Mouse (Mus musculus) cerebellum, adult 11 months (tissue): ENCODE measurements at regions not wholly inside any gene's neighbourhood (a gene's known extent, or its start where the extent isn't known, plus 50 kb on each side); places are given as distances from the start of the nearest gene placed in this dataset.
"Not testable (repeated sequence)": the region's sequence is repeated elsewhere in the genome, so short reads cannot be mapped to it uniquely, and the experiment has no call there.

ENCODE experiments used
- DNase-seq: peaks from one replicate; pipeline ENCODE4 v3.0.0; 2022

GRCm38 (mm10) chr15:32749971-32750370 lies 505.4 kb downstream of the Sema5a start:
- no peak for DNase-seq

- no peak for DNase-seq
Measured at GRCm38 (mm10) chr15:32751991-32752390, 507.4 kb downstream of the Sema5a start.

DNA sequence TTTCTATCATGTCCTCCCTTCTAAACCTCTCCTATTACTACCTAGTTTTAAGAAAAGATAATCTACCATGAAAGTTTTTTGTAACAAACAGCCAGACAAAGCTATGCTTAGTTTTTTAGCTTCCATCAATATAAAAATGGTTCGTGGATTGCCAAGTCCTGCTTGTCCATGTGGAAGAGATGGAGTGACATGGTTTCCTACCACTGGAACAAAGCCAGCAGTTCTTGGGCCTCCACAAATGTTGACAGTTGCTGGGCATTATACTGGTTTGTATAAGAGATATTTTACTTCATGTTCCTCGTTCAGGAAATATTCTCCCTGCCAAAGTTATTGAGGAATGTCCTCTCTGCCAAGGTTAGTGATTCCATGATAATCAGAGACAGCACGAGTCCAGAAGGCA lies 515.5 kb downstream of the Sema5a start:
- no peak for DNase-seq

DNA sequence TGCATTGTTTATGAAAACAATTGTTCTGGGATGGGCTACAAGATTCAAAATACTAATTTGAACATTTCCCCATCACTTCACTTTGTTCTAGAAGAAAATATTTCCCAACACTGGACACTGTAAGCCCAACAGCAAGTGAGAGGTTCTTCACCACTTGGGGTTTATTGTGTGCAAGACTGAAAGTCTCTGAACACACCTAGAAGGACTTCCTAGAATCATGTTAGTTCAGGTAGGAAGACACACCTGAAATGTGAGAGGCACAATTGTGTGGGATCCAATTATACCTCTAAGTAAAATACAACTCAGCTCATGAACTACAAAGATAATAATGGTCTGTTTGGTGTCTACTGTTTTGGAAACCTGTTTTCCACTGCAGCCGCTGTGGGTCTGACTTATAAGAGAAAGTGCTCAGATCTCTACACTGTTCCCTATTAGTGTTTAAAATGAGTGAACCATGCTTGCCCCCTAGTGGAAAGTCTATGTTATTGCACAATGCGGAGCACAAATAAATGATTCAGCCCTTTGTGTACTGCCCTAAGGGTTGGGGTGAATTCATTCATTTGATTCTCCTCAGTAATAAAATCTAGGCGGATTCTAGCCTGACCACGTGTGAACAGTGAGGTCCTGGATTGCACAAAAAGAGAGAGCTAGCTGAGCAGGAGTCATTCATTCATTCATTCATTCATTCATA lies 521.5 kb downstream of the Sema5a start:
- no peak for DNase-seq

DNA sequence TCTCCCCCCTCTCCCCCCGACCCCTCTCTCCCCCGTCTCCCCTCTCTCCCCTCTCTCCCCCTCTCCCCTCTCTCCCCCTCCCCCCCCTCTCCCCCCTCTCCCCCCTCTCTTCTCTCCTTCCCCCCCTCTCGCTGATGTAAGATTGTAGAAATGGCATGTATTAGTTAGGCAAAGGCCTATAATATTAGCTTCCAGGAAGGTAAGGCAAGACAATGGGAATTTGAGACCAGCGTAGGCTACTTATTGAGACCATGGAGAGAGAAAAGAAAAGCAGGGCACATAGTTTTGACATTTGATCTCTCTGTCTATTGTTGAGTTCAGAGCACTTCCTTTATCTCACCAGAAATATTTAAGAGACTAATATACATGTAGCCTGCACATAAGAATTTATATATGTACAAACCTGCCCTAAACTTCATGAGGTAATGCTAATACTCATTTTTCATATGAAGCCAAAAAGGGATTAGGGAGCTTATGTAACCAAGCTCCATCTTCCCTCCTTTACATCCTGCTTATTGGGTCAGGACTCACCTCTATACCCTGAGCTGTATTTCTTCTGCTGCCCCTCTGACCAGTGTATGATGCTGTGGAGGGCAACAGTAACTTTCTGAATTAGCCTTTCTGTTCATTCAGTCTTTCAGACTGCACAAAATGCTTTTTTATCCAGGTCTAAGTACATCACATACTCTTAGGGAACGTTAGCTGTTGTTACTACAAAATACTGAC lies 522.3 kb downstream of the Sema5a start:
- no peak for DNase-seq

- DNase-seq: not testable (repeated sequence)
Measured at GRCm38 (mm10) chr15:32778226-32778598, 533.6 kb downstream of the Sema5a start.

DNA sequence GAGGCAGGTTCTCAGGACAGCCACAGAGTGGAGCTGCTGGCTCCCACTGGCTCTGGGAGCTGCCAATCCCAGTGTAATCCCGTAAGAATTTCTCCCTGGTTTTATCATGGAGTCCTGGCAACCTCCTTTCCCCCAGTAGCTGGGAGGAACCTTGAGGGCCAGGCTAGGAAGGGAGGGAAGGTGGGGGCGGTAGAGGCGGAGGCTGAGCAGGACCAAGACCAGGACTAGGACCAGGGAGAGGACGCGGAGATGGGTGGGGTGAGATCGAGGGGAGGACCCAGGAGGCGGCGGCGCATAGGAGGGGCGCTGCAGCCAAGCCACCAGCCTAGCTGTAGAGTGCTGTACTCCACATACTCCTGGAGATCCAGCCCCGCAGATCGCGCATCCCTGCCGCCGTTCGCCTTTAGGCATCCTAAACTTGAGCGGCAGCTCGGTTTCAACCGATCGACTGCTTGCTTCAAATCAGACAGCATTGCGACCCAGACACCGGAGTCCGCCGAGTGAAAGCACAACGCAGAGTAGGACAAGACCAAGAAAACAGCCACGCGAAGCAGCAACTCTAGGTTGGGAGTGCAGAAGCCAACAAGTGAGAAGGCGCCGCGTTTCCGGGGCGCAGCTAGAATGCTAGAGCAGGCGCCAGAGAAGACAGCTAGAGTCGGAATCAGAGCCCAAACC lies 534.1 kb downstream of the Sema5a start:
- peak; percentile 75 for DNase-seq

DNA sequence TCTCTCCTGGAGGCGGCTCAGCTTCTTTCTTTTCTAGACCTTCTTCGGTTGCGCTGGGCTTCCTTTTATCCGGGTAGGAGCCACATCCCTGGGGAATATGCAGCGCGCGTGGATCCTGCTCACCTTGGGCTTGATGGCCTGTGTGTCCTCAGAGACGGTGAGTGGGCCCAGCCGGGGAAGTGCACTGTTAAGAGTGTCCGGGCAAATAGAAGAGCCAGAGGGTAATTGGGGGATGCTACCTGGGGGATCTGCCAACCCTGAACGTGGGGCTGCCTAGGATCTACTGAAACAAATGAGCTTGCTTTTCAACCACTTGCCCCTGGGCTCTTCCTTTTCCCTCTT lies 534.6 kb downstream of the Sema5a start:
- DNase-seq: not testable (repeated sequence)

GRCm38 (mm10) chr15:32781609-32782008 lies 537.0 kb downstream of the Sema5a start:
- DNase-seq: not testable (repeated sequence)

DNA sequence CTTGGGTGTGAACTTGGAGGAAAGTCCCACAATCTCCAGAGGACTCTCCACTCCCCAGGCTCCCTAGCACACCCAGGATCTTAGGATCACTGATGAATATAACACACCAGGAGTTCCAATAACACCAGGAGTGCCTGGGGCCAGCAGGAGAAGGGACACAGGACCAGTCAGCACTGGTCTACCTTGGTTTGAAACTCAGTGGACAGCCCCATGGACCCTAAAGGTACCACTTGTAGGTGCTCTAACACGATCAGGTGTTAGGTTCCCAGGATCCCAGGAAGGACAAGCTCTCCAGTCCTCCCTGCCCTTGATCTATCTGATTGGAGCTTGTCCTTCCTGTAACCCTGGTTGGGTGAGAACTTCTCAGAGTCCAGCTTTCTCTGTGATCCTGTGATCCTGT lies 554.6 kb downstream of the Sema5a start:
- no peak for DNase-seq

DNA sequence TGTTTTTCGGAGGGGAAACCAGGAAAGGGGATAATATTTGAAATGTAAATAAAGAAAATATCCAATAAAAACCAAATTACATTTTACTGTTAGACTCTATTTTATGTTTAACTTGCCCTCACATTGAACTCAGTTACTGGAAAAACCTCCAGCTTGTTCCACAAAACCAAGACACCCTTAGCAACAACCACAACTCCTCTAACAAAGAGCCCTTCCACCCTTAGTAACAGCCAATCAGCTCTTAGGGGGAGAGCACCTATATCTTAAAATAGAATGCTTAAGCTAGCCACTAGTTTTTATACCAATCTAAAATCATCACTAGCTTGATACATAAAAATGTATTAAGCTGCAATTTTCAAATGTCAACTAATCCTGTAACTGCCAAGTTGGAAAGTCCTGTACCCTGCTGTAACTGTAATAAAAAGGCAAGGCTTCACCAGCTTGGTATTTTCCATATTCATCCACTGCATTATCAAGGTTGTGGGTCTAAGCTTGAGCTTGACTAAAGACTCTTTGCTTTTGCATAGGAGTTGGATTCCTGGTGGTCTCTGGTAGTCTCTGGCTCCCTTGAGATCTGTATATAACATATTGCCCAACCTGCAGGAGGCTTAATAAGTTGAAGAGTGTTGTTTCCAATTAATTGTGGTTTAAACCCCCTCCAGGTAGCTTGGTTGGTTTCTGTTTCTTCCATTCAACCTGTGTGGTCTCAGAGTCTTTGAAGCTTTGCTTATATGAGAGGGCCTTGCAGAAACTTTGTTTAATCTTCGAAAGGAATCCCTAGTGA lies 566.4 kb downstream of the Sema5a start:
- DNase-seq: no peak

DNA sequence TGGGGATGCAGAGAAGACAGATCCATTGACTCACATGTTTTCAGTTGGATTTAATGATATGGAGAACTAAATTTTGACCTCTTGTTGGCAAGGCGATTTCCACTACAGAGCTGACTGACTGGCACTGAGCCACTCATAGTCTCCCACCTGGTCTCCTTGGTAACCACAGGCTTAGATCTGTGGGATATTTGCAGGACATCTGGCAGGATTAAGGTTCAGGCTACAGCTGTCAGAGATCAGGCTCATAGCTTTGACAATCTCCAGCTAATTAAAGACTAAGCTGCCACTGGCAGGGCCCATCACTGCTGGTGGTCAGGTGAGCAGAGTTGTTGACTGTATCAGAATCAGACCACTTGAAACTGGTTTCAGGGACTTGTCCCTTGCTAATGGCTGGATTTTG lies 595.4 kb downstream of the Sema5a start:
- DNase-seq: no peak
